Mouse (Mus musculus) frontal cortex, postnatal 14 days (tissue): ENCODE results near the gene Rbck1.

Experiments
- DNase-seq, 2 experiments: peaks; one replicate each; pipeline ENCODE4 v3.0.0; 2022; ENCODE audit warnings: low spot score in 2 of 2

The Rbck1 gene

DNA sequence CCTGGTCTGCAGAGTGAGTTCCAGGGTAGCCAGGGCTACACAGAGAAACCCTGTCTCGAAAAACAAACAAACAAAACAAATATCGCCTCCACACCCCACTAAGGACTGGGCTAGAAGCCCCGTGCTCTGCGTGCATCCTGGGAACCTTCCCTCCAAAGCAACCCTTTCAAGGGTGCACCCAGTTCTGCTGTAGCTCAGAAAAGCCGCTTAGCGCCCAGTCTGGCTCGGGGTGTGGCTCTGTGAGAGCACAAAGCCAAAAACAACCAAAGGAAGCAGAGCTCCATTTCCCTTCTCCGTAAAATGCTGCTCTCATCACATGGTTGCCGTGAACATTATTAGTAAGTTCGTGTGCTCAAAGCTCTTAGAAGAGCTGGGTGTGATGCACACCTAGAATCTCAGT, 11.9 kb upstream of the Rbck1 start:
- DNase-seq, result no peak

DNA sequence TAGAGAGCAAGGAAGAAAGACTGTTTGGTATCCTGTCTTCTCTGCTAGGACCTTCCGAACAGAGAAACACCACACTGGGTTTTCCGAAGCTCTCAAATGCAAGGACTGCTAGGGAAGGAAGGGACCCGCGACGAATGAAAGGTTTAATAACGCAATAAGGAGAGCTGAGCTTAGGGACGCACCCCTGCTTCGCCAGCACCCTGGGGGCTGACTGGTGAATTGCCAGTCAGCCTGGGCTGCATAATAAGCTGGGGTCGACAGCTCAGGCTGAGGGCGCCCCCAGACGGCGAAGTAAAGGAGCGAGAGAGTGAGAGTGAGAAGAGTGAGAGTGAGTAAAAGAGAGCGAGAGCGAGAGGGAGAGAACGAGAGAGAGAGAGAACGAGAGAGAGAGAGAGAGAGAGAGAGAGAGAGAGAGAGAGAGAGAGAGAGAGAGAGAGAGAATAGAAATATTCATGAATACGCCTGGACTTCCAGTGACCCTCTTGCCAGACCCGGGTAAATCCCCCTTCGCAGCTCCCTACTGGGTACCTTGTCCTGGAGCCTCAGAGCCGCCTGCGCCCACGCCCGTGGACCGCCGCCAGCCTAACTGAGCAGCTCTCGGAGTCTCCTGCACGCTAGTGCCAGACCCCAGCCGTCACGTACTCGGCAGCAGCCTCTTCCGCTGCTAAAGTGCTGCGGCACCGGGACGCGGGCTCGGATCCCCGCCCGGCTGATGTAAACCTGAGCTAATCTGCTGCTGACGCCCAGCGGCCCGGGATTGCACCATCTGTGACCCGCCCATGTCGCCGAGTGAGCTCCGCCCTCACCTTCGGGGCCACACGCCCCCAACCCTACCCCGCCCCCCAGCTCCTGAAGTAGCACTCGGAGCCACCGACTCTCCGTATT, 11.1 kb upstream of the Rbck1 start, which contains the start of gene Trib3:
Gene Trib3 (minus strand): TSS at position 704 of the 885 bp plus-strand sequence.
- peak; percentile 52 to 62 for DNase-seq

DNA sequence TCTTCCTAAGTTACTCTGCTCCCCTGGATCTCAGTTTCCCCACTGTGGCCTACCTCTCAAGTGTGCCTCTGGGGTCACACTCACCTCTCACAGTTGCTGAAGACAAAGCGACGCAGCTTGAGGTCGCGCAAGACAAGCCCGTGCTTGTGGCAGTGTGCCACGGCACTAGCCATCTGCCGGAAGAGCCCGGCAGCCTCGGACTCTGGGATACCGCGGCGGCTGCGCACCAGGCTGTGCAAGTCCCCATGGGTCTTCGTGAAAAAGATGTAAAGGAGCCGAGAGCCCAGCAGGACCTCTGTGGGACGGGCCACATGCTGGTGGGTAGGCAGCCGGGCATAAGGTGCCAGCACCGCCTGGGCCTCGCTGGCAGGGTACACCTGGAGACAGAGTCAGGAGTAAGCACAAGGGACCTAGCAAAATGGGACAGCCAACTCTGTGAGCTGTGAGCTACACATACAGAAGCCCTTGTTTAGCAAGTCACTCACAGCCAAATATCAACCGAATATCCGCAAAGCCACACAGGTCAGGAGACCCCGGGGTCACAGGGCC, 7.3 kb upstream of the Rbck1 start:
- DNase-seq, result no peak

DNA sequence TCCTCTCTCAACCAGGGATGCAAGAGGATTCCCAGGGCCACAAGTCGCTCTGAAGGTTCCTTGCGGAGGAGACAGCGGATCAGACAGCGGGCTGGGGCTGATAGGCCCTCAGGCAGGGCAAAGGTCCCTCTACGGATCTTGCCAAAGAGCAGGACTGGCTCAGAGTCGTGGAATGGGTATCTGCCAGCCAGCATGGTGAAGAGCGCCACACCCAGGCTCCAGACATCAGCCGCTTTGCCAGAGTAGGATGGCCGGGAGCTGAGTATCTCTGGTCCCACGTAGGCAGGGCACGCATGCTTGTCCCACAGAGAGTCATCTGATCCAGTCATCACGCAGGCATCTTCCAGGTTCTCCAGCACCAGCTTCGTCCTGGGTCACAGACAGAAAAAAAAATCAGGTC, 5.9 kb upstream of the Rbck1 start:
- DNase-seq, result no peak

DNA sequence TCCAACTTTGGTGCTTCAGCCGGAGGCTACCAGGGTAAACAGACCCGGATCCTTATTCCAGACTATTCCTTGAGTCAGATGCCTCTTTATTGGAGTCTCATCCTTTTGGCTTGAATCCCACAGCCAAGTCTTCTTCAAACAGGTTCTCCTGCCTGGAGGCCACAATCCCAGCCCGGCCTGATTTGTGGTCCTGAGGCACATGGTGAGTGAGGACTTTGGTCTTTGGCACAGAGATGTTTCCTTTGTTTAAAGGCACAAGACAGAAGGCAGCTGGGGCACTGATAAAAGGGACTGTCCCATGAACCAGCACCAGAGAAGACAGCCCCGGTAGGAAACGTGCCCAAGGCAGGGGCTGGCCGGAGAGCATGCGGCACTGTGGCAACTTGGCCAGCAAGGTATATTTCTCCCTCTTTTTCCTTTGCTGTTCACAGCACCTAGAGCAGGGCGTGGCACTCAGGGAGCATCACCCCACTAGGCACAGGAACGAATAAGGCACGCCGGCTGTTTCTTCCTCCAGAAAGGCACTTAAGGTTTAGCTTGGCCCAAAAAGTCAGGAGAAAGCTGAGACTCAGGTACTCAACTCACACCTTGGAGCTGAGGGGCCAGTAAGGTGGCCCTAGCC, 5.2 kb upstream of the Rbck1 start:
- DNase-seq, result no peak

DNA sequence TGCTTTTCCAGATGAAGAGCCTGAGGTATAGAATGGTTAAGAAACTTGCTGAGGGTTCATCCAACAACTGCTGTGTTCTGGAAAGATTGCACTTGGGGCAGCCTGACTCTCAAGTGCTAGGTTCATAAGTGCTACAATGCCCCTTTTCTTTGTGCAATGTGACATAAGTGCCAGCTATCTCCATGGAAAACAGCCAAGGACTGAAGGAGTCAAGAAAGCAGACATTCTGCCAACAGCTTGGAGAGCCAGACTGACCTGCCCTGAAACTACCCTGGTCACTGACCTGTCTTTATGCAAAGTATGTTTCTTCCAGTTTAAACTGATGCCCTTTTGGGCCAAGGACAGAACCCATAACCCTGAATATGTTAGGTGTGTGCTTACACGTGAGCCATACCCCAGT, 4.4 kb upstream of the Rbck1 start:
- DNase-seq, result no peak

DNA sequence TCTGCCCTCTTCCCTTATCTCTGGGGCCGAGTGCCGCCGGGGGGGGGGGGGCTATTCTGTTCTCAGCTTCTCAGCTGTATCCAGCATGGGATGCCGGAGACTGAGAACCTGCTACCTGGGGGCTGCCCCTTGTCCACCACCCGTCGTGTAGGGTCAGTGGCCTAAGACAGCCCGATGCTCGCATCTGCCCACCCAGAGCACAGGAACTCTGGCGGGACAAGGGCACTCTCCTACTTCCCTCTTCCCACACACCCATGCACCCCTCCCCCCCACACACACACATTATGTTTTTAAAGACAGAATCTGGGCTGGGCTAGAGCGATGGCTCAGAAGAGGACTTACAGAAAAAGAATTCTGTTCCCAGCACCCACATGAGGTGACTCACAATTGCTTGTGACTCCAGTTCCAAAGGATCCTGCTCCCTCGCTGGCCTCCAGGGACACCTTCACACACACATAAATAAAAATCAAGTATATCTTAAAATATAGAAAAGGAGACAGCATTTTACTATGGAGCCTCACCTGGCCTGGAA, 2.9 kb upstream of the Rbck1 start:
- DNase-seq, result no peak

DNA sequence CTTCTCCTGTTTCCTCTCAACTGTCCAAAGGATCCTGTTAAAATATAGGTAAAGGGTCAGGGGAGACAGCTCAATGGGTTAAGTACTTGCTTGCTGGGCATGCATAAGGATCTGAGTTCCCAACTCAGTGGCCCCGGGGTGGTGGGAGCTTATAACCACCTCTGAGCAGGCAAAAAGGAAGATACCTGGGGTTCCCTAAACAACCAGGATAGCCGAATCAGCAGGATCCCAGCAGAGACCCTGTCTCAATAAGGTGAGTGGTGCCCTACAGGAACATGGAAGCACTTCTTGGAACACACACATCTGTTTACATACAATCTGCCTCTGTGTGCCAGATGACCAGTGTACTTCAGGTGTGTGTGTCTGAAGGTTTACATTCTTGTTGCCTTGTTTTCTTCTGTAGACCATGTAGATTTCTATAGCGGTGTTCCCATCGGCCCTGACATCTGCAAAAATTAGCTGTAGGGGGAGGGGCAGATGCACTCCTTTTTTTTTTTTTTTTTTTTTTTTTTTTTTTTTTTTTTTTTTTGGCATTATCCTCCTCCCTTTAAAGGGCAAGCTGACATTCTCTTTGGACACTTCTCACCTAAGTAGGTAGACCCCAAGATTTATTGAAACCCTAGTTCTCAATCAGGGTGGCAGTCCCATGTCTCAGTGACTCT, 1.0 kb upstream of the Rbck1 start:
- no peak for DNase-seq

DNA sequence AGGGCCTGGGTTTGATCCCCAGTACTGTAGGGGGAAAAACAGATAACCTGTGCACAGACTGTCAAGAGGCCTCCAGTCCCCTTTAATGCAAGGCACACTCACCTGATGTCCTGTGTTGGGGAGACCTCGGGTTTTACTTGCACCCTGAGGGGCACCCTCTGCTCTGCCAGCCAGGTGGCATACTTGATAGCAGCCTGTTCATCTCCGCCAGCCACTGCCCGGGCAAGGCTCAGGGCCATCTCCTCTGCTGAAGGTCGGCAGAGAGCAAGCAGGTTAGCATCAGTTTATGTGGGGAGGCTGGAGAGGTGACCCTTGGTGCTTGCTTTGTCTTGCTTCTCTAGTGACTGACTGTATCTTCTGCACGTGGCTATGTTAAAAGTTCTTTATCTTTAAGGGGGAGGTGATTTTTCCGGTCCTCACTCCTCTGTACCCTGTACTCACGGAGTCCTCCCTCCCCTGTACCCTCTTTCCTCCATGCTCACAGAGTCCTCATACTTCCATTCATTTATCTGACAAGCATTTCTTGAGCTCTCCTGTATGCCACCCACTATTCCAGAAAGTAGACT, 1.5 kb downstream of the Rbck1 start:
- no peak for DNase-seq

DNA sequence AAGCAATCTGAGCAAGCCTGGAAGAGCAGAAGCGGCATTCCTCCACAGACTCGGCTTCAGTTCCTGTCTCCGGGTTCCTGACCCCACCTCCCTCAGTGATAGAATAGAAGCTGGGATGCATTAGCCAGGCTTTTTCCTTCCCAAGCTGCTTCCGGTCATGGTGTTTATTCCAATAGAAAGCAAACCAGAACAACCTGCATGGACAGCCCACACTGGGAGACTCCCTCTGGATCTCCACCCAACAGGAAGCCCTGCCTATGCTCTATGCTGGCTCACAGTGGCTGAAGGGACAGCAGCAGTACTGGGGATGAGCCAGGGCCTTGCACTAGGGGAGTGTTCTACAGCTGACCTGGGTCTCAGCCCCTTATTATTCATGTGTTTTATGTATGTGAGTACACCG, 4.5 kb downstream of the Rbck1 start:
- DNase-seq, result no peak

DNA sequence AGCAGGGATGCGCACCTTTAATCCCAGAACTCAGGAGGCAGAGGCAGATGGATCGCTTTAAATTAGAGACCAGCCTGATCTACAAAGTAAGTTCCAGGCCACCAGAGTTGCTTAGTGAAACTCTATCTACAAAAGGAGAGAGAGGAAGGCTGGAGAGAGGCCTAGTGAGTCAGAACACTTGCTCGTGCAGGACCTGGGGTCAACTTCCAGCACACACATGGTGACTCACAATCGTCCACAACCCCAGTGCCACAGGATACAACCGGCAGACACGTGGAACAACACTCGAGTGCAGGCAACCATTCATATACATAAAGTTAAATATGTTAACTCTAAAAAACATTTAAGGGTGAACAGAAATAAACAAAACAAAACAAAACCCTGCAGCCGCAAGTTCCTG, 5.8 kb downstream of the Rbck1 start:
- DNase-seq, result no peak

DNA sequence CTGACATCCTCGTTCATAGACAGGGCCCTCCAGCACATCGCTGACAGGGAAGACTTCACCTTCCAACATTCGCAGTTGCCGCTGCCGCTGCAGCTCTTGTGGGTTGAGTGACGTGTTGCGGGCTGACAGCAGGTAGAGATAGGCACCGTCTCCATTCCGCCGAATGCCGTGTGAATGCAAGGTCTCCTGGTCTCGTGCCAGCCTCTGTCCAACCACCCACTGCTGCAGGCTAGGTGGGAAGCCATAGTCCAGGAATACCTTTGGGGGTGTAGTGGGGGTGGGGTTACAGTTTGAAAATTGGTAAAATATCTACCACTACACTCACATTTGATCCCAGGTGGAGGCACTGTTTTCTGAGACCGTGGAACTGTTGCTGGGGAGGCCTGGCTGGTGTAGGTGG, 6.3 kb downstream of the Rbck1 start:
- DNase-seq, result no peak

DNA sequence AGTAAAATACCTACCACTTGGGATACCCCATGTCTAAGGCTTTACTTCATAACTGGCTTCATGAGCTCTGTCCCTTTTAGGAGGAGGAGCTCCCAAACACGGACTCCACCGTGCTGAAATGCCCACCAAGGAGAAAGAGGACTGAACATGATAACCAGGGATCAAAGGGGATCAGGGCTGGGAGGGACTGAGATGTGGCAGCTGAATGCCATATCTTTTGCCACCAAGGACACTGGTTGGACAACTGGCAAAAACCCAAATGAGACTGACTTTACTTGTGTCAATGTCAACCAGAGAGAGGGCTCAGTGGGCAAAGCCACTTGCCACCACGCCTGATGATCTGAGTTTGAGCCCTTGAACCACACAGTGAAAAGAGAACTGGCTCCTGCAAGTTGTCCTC, 7.6 kb downstream of the Rbck1 start:
- no peak for DNase-seq

DNA sequence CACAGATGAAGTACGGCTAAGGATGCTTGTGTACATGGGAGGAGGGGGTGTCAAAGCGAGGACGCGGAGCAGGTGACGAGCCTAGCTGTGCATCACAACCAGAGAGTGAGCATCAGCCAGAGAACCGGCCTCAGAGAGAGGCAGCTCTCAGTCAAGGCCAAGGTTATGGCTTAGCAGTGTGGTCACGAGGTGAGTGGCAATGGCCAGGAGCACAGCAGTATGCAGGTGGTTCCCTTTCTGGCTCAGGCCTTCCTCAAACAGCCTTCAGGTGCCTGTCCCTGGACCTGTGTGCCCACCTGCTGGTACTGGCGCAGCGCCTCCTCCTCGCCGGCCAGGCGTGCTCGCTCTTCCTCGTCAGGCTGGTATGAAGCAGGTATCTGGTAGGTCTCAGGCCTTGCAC, 8.5 kb downstream of the Rbck1 start:
- no peak for DNase-seq

DNA sequence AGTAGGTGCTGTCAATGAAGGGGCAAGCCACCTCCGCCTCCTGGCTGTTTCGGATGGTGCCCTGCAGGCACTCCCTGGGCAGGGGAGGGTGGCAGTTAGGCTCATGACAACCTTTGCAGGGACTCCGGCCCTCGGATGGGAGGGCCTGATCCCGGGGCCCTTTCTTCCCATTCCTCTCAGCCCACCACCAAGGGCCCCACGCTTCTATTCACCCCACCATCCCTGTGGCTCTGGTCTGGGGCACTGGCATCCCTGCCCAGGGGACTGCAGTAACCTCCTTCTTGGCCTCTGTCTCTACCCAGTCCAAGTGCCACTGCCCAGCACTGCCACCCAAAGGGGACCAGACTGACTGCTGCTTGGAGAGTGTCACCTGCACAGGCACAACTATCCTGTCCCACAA, 10.3 kb downstream of the Rbck1 start:
- no peak for DNase-seq

DNA sequence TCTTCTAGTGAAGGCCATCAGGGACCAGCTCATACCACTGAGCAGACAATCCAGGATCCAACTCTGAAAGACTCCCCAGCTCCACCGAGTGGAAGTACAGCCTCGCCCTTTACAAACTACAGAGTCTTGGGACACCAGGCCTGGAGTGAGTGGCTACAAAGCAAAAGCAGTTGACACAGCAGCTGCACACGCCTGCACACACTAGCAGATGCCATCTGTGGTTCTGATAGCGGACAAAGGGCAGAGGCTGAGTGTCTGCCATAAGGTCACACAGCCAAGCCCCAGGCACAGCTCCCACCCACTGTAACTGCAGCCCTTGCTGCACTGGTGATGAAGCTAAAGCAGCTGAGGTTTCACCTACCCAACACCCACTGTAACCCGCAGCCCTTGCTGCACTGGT, 10.9 kb downstream of the Rbck1 start:
- DNase-seq, result no peak

DNA sequence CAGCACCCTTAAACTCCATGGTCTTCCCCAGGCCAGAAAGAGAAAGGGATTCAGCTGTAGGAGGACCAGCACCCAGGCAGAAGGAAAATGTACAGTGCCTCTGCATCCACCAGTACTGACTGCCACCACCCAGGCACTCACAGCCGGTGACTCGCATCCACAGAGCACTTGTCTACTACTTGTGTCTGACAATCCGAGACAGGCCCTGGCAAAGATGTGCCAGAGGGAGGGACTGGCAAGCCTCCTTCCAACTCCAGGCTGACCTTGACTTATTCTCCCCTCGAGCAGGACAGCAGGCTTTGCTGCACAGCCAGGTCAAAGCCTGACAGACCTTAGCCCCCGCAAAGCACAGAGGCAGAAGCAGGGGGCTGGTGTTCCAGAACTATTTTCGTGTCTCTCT, 15.4 kb downstream of the Rbck1 start:
- DNase-seq, result no peak

DNA sequence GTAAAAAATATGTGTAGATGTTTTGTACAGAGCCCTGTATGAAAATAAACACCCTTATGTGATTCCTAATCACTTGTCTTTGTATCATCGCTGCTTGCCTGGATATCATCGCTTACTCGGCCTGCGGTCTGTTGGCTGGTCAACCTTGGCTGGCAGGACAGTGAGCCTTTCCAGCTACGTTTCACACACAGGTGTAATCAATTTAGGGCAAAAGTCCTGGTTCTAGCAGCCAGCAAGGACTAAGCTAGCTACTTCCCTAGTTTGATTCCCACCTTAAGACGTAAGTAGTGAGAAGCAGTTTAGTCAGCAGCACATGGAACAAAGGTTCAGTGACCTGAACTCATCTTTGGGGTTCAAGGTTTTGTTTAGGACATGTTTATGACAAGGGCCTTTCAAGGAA, 18.5 kb downstream of the Rbck1 start:
- DNase-seq, result no peak

DNA sequence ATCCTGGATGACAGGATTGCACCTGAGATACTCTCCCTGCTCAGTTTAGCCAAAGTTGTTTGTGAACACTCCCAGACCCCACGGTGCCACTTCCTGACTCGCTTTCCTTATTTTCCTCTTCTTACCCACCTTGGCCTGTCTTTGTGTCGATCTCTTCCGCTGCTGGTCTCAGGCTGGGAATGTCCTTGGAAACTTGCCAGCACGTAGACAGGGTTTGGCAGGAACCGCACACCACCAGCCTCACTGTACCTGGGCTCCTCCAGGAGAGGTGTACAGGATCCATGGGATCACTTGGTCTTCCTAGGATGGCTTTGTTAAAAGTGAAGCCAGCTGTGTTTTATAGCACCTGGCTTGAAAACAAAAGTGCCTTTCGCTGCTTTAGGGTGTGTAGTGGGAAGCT, 19.5 kb downstream of the Rbck1 start:
- DNase-seq, result no peak

DNA sequence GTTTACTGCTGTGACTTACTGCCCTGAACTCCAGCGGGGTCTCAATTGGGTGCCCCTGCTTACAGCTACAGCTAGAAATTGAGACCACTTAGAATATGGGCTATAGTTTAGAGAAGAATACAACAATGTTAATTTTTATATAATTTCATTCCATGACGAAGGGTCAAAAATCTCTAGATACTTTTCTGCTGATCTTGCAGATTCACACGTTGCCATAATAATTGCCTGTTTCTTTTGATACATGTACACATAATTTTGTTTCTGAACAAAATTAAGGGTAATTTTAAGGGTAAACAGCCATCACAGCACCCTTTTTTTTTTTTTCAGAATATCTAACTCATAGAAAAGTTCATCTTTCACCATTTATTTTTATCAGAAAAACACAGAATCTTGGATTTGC, 25.3 kb downstream of the Rbck1 start:
- no peak for DNase-seq

DNA sequence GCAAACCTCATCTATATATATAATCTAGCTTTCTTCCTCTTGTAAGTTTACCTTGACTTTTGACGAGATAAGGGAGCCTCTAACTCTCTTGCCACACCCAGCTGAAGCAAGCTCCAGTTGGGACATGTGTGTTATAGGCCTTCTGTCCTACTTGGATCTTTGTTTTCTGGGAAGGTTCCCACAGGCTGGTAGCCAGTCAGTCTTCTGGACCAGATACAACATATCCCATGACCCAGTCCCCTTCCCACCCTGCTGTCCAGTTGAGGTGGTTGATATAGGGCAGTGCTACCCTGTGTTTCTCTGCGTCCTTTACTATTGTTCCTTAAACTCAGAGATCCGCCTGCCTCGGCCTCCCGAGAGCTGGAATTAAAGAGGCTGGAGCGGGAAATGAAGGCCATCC, 27.0 kb downstream of the Rbck1 start:
- no peak for DNase-seq

DNA sequence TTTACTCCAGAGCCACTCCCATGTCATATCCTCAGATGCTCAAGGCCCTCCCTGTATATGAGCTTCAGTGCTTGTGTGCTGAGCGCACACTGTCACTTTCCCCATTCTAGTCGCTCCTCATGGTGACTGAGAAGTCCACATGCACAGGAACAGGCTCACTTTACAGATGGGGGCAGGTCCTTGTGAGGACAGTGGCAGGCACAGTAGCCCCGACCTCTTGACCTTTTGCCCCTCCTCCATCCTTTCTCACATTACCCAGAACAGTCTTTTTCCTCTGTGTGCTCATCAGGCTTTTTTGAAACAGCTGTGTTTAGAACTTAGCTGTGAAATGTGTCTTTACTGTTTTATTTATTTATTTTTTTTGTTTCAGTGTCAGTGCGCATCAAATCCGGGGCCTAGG, 28.7 kb downstream of the Rbck1 start:
- DNase-seq, result no peak
